In the genomic region with DNA sequence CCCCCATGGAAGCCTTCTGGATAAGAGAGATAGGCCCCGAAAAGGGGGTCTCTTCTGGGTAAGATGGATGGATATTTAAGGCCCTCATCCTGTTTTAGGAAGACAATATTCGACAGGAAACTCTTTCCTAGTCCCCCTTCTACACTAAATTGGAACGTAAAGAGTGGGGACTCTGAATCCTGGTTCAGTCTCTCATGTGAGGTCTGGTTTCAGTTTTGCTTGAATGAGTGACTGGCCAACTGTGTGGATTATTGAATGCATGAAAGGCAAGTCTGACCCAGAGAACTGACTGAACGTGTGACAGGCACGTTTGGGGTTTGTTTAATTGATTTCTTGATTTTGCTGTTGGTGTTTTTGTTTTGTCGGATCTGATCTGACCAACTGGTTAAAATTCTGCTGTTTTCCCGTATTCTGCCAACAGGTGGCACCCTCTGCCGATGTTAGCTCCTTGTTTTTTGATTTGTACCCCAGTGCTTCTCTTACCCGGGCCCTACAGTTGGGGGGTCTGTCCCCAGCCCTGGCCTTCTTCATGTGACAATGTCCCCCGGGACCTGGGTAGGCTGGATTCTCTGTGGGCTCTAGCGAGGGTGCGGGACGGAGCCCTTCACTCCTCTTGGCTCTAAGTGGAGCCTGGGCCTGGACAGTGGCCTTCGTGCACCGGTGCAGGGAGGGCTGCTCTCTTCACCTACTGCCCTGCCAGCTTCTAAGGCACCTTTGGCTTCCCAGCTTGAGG, we compare ENCODE assay signal across 8 mouse cellular contexts. TPM values are rescaled to one million over a fixed set of nuclear protein-coding genes. Genes with fewer than 3 reads are reported as not detected.
DNase-seq lines count a peak whose midpoint lies in the region; ATAC-seq and TF ChIP-seq lines count a peak whose summit lies in the region.

No protein-coding gene starts in this region.

- no peaks in the 10 kb centered on the region for H3K36me3 ChIP-seq in embryonic facial prominence, embryonic 11.5 days (replicated peaks; ENCODE audit: control insufficient read depth, insufficient read depth, low read depth, low read length)
- H3K36me3 ChIP-seq in intestine, postnatal 0 days (ENCODE audit: control insufficient read depth, insufficient read depth), result no peaks in the 10 kb centered on the region
- no peaks in the 10 kb centered on the region for H3K36me3 ChIP-seq in limb, embryonic 11.5 days (ENCODE audit: control insufficient read depth, insufficient read depth, low read length)
- no peaks in the 10 kb centered on the region for H3K36me3 ChIP-seq in midbrain, embryonic 12.5 days

- H3K4me3 ChIP-seq in embryonic facial prominence, embryonic 11.5 days (ENCODE audit: low read depth, low read length), result no peak overlapping the region
- peak overlapping the region; percentile 24 for H3K4me3 ChIP-seq in intestine, postnatal 0 days (ENCODE audit: low read depth, low read length)
- no peak overlapping the region for H3K4me3 ChIP-seq in limb, embryonic 11.5 days (ENCODE audit: low read depth, low read length)
- H3K4me3 ChIP-seq in midbrain, embryonic 12.5 days, result peak overlapping the region; percentile 21; the same call in 1 of the 2 replicates

- peak overlapping the region; percentile 47 for H3K9ac ChIP-seq in embryonic facial prominence, embryonic 11.5 days (replicated peaks; ENCODE audit: low read length)
- H3K9ac ChIP-seq in intestine, postnatal 0 days (ENCODE audit: low read depth, low read length), result peak overlapping the region; percentile 34; the same call in 1 of the 2 replicates
- peak overlapping the region; percentile 45 for H3K9ac ChIP-seq in limb, embryonic 11.5 days (ENCODE audit: low read length)
- peak overlapping the region; percentile 41; the same call in 1 of the 2 replicates for H3K9ac ChIP-seq in midbrain, embryonic 12.5 days (replicated peaks)

- peak overlapping the region; percentile 34 for H3K4me2 ChIP-seq in embryonic facial prominence, embryonic 11.5 days (ENCODE audit: low read depth, low read length)
- H3K4me2 ChIP-seq in intestine, postnatal 0 days (replicated peaks; ENCODE audit: low read depth), result peak overlapping the region; percentile 52
- no peak overlapping the region for H3K4me2 ChIP-seq in limb, embryonic 11.5 days (ENCODE audit: low read depth, severe bottlenecking)
- peak overlapping the region; percentile 48 for H3K4me2 ChIP-seq in midbrain, embryonic 12.5 days (replicated peaks)

- peak; percentile 75 for DNase-seq in 3T3-L1 (ENCODE audit: low read depth, low spot score)
- DNase-seq in adrenal gland, postnatal 10 days, result peak; percentile 80
- DNase-seq in embryonic facial prominence, embryonic 11.5 days (ENCODE audit: low spot score), result peak; percentile 84
- DNase-seq in heart, adult 11 months, result peak; percentile 92
- DNase-seq in limb, embryonic 11.5 days (ENCODE audit: low spot score), result peak; percentile 83
- peak; percentile 9 to 71 for DNase-seq in spleen, adult 18-20 months

- WGBS in embryonic facial prominence, embryonic 11.5 days, result 24% methylated on average over 15 of the region's 15 CpGs
- 31% methylated on average over 15 of the region's 15 CpGs for WGBS in intestine, postnatal 0 days
- 30% methylated on average over 15 of the region's 15 CpGs for WGBS in limb, embryonic 11.5 days
- WGBS in midbrain, embryonic 12.5 days, result 25% methylated on average over 15 of the region's 15 CpGs

- peak; percentile 39; the same call in 1 of the 2 replicates for ATAC-seq in embryonic facial prominence, embryonic 11.5 days (replicated peaks; ENCODE audit: insufficient number of reproducible peaks, low FRiP score, low TSS enrichment, low read depth)
- ATAC-seq in intestine, postnatal 0 days, result 0 out of 2 replicates have a peak, but pooled peaks have one; percentile 31
- ATAC-seq in limb, embryonic 11.5 days (ENCODE audit: insufficient number of reproducible peaks, low FRiP score, low TSS enrichment, low read depth), result peak; percentile 77; the same call in 1 of the 2 replicates
- ATAC-seq in midbrain, embryonic 12.5 days (ENCODE audit: low FRiP score, low read depth), result 0 out of 2 replicates have a peak, but pooled peaks have one; percentile 34

- H3K4me1 ChIP-seq in embryonic facial prominence, embryonic 11.5 days (ENCODE audit: control insufficient read depth, insufficient read depth, low read length), result no peaks in the 10 kb centered on the region
- H3K4me1 ChIP-seq in intestine, postnatal 0 days (replicated peaks; ENCODE audit: control insufficient read depth, insufficient read depth, low read length), result no peaks in the 10 kb centered on the region
- no peaks in the 10 kb centered on the region for H3K4me1 ChIP-seq in limb, embryonic 11.5 days (ENCODE audit: control insufficient read depth, insufficient read depth, low read length)
- H3K4me1 ChIP-seq in midbrain, embryonic 12.5 days, result peaks cover 3% of the 10 kb centered on the region; the same call in 1 of the 2 replicates

- H3K27ac ChIP-seq in embryonic facial prominence, embryonic 11.5 days (replicated peaks; ENCODE audit: low read depth, low read length), result no peak overlapping the region
- no peak overlapping the region for H3K27ac ChIP-seq in intestine, postnatal 0 days (ENCODE audit: low read depth, low read length)
- no peak overlapping the region for H3K27ac ChIP-seq in limb, embryonic 11.5 days (replicated peaks; ENCODE audit: low read depth, low read length)
- no peak overlapping the region for H3K27ac ChIP-seq in midbrain, embryonic 12.5 days (replicated peaks)

- no peaks in the 10 kb centered on the region for H3K27me3 ChIP-seq in embryonic facial prominence, embryonic 11.5 days (ENCODE audit: control insufficient read depth, insufficient read depth, low read length)
- no peaks in the 10 kb centered on the region for H3K27me3 ChIP-seq in intestine, postnatal 0 days (replicated peaks; ENCODE audit: control insufficient read depth, insufficient read depth, low read length)
- no peaks in the 10 kb centered on the region for H3K27me3 ChIP-seq in limb, embryonic 11.5 days (ENCODE audit: control insufficient read depth, insufficient read depth, low read length)
- H3K27me3 ChIP-seq in midbrain, embryonic 12.5 days, result no peaks in the 10 kb centered on the region

- no peaks in the 10 kb centered on the region for H3K9me3 ChIP-seq in embryonic facial prominence, embryonic 11.5 days (replicated peaks; ENCODE audit: control insufficient read depth, low read length)
- H3K9me3 ChIP-seq in intestine, postnatal 0 days (ENCODE audit: control insufficient read depth), result no peaks in the 10 kb centered on the region
- no peaks in the 10 kb centered on the region for H3K9me3 ChIP-seq in limb, embryonic 11.5 days (ENCODE audit: control insufficient read depth, low read length)
- no peaks in the 10 kb centered on the region for H3K9me3 ChIP-seq in midbrain, embryonic 12.5 days

- peak; percentile 83 for TF ChIP-seq CTCF in intestine, postnatal 0 days (IDR thresholded peaks at IDR 0.05; ENCODE audit: low read depth)

RNA-seq across cellular contexts. Expression of gene Rtraf, which starts 16.1 kb away (rescaled TPM):
- 10 to 100 TPM; 77.8 to 80.3 TPM for total RNA-seq in adrenal gland, postnatal 10 days (2021)
- polyA plus RNA-seq in embryonic facial prominence, embryonic 11.5 days (2014; fragmentation: Nextera tagmentation; extraction: Ambion mirVana), result 269 and 286 TPM in 2 replicates
- 209 TPM in 2 replicates for polyA plus RNA-seq in intestine, postnatal 0 days (2015; fragmentation: Nextera tagmentation; extraction: Ambion mirVana)
- 256 and 263 TPM in 2 replicates for polyA plus RNA-seq in limb, embryonic 11.5 days (2014; fragmentation: Nextera tagmentation; extraction: Ambion mirVana)
- polyA plus RNA-seq in midbrain, embryonic 12.5 days (2016; fragmentation: Nextera tagmentation; extraction: Ambion mirVana), result 233 and 234 TPM in 2 replicates

Comparison
In these comparisons a context has a peak if more than half of its experiments do, and no peak if none do; other contexts are left out.
1. DNase-seq: peak in every context shown above with its lines; median percentile 92 in heart, adult 11 months; 84 in embryonic facial prominence, embryonic 11.5 days; 83 in limb, embryonic 11.5 days; 80 in adrenal gland, postnatal 10 days; 75 in 3T3-L1; 40 in spleen, adult 18-20 months.
2. H3K4me3 ChIP-seq: peak in intestine, postnatal 0 days (single experiment) and midbrain, embryonic 12.5 days (single experiment); none in embryonic facial prominence, embryonic 11.5 days (single experiment) and limb, embryonic 11.5 days (single experiment).
3. Peak in every context shown above with its lines, with median percentiles within 50 percentile points of each other: ATAC-seq and H3K9ac ChIP-seq.